Mouse (Mus musculus): ENCODE data around the gene Maco1. TPM values are rescaled to one million over a fixed set of nuclear protein-coding genes. Genes with fewer than 3 reads are reported as not detected.

Gene Maco1
- polyA plus RNA-seq, 1 experiment from 2014 or later = 89.8 TPM

- WGBS = 71% methylated on average over 6 of the region's 6 CpGs
- peaks cover 61% of the 10 kb centered on the region for H3K27me3 ChIP-seq
- H3K9ac ChIP-seq = no peak overlapping the region
Observed at GRCm38 (mm10) chr4:134766277-134766676, 86.9 kb downstream of the Maco1 start.

GRCm38 (mm10) chr4:134764333-134764732 is 88.8 kb downstream of the Maco1 start:
- no peak for ATAC-seq (ENCODE audit: low FRiP score)
- Histone ChIP-seq H3K4me2 (replicated peaks) (no peak overlapping the region), H3K27me3 (peaks cover 47% of the 10 kb centered on the region), H3K27ac (no peak overlapping the region), H3K4me3 (no peak overlapping the region), H3K36me3 (no peaks in the 10 kb centered on the region), H3K9ac (no peak overlapping the region), H3K4me1 (peaks cover 16% of the 10 kb centered on the region), H3K9me3 (replicated peaks) (no peaks in the 10 kb centered on the region)
- 64% methylated on average over 3 of the region's 3 CpGs for WGBS

More at GRCm38 (mm10) chr4:134766277-134766676, 86.9 kb downstream of the Maco1 start:
- H3K4me1 ChIP-seq = peaks cover 16% of the 10 kb centered on the region
- H3K9me3 ChIP-seq (replicated peaks) = no peaks in the 10 kb centered on the region
- H3K27ac ChIP-seq = no peak overlapping the region
- H3K36me3 ChIP-seq = no peaks in the 10 kb centered on the region
- ATAC-seq (ENCODE audit: low FRiP score) = no peak
- no peak overlapping the region for H3K4me3 ChIP-seq
- H3K4me2 ChIP-seq (replicated peaks) = peak overlapping the region; percentile 92

- peaks cover 7% of the 10 kb centered on the region for H3K4me1 ChIP-seq
- no peaks in the 10 kb centered on the region for H3K36me3 ChIP-seq
- no peak overlapping the region for H3K27ac ChIP-seq
- ATAC-seq (ENCODE audit: low FRiP score) = no peak
- no peak overlapping the region for H3K9ac ChIP-seq
- no peaks in the 10 kb centered on the region for H3K9me3 ChIP-seq (replicated peaks)
- 83% methylated on average over 6 of the region's 6 CpGs for WGBS
- H3K4me2 ChIP-seq (replicated peaks) = no peak overlapping the region
- H3K27me3 ChIP-seq = peaks cover 29% of the 10 kb centered on the region
- H3K4me3 ChIP-seq = no peak overlapping the region
Observed at GRCm38 (mm10) chr4:134762360-134762759, 90.8 kb downstream of the Maco1 start.

- no peaks in the 10 kb centered on the region for H3K36me3 ChIP-seq
- no peaks in the 10 kb centered on the region for H3K4me1 ChIP-seq
- no peak overlapping the region for H3K9ac ChIP-seq
- WGBS = 62% methylated on average over 9 of the region's 9 CpGs
- no peaks in the 10 kb centered on the region for H3K9me3 ChIP-seq (replicated peaks)
- peaks cover 13% of the 10 kb centered on the region for H3K27me3 ChIP-seq
- H3K27ac ChIP-seq = no peak overlapping the region
- no peak overlapping the region for H3K4me3 ChIP-seq
- H3K4me2 ChIP-seq (replicated peaks) = no peak overlapping the region
- ATAC-seq (ENCODE audit: low FRiP score) = no peak
Observed at GRCm38 (mm10) chr4:134760793-134761201, 92.3 kb downstream of the Maco1 start.

GRCm38 (mm10) chr4:134760281-134760680 is 92.9 kb downstream of the Maco1 start:
- Histone ChIP-seq H3K9ac (no peak overlapping the region), H3K4me1 (0 out of 2 replicates have a peak, but pooled peaks cover 3% of the 10 kb centered on the region), H3K4me3 (no peak overlapping the region), H3K36me3 (no peaks in the 10 kb centered on the region), H3K9me3 (replicated peaks) (no peaks in the 10 kb centered on the region), H3K27me3 (peaks cover 8% of the 10 kb centered on the region), H3K4me2 (replicated peaks) (no peak overlapping the region), H3K27ac (no peak overlapping the region)
- WGBS = 81% methylated on average over 6 of the region's 6 CpGs
- no peak for ATAC-seq (ENCODE audit: low FRiP score)

- Histone ChIP-seq H3K27ac (no peak overlapping the region), H3K9me3 (replicated peaks) (no peaks in the 10 kb centered on the region), H3K27me3 (peaks cover 5% of the 10 kb centered on the region; the same call in 1 of the 2 replicates), H3K9ac (no peak overlapping the region), H3K36me3 (no peaks in the 10 kb centered on the region), H3K4me2 (replicated peaks) (no peak overlapping the region), H3K4me3 (no peak overlapping the region), H3K4me1 (peaks cover 9% of the 10 kb centered on the region)
- ATAC-seq (ENCODE audit: low FRiP score) = no peak
- 91% methylated on average over 7 of the region's 7 CpGs for WGBS
Observed at GRCm38 (mm10) chr4:134759564-134759963, 93.6 kb downstream of the Maco1 start.

GRCm38 (mm10) chr4:134758922-134759321 is 94.2 kb downstream of the Maco1 start:
- Histone ChIP-seq H3K4me1 (peaks cover 15% of the 10 kb centered on the region), H3K4me2 (replicated peaks) (no peak overlapping the region), H3K27ac (no peak overlapping the region)

GRCm38 (mm10) chr4:134758367-134758766 is 94.8 kb downstream of the Maco1 start:
- WGBS = 80% methylated on average over 4 of the region's 4 CpGs
- Histone ChIP-seq H3K27ac (no peak overlapping the region), H3K36me3 (no peaks in the 10 kb centered on the region), H3K9ac (no peak overlapping the region), H3K4me2 (replicated peaks) (no peak overlapping the region), H3K27me3 (no peaks in the 10 kb centered on the region), H3K4me1 (peaks cover 21% of the 10 kb centered on the region), H3K4me3 (no peak overlapping the region), H3K9me3 (replicated peaks) (no peaks in the 10 kb centered on the region)
- ATAC-seq (ENCODE audit: low FRiP score) = no peak

More at GRCm38 (mm10) chr4:134758922-134759321, 94.2 kb downstream of the Maco1 start:
- Histone ChIP-seq H3K4me3 (no peak overlapping the region), H3K9me3 (replicated peaks) (no peaks in the 10 kb centered on the region), H3K36me3 (no peaks in the 10 kb centered on the region), H3K9ac (no peak overlapping the region), H3K27me3 (no peaks in the 10 kb centered on the region)
- no peak for ATAC-seq (ENCODE audit: low FRiP score)
- WGBS = 89% methylated on average over 14 of the region's 14 CpGs

- no peak overlapping the region for H3K4me2 ChIP-seq (replicated peaks)
- no peaks in the 10 kb centered on the region for H3K36me3 ChIP-seq
- no peaks in the 10 kb centered on the region for H3K9me3 ChIP-seq (replicated peaks)
- H3K9ac ChIP-seq = no peak overlapping the region
- 83% methylated on average over 7 of the region's 7 CpGs for WGBS
- H3K27ac ChIP-seq = no peak overlapping the region
- no peak for ATAC-seq (ENCODE audit: low FRiP score)
- peaks cover 27% of the 10 kb centered on the region for H3K4me1 ChIP-seq
- H3K27me3 ChIP-seq = no peaks in the 10 kb centered on the region
- no peak overlapping the region for H3K4me3 ChIP-seq
Observed at GRCm38 (mm10) chr4:134756953-134757352, 96.2 kb downstream of the Maco1 start.

GRCm38 (mm10) chr4:134754941-134755340 is 98.2 kb downstream of the Maco1 start:
- Histone ChIP-seq H3K27me3 (no peaks in the 10 kb centered on the region), H3K4me2 (replicated peaks) (no peak overlapping the region), H3K9ac (no peak overlapping the region), H3K36me3 (no peaks in the 10 kb centered on the region), H3K27ac (no peak overlapping the region), H3K9me3 (replicated peaks) (no peaks in the 10 kb centered on the region), H3K4me3 (no peak overlapping the region), H3K4me1 (peaks cover 27% of the 10 kb centered on the region)
- WGBS = 83% methylated on average over 13 of the region's 13 CpGs
- no peak for ATAC-seq (ENCODE audit: low FRiP score)

- Histone ChIP-seq H3K4me3 (no peak overlapping the region), H3K9ac (no peak overlapping the region), H3K27me3 (no peaks in the 10 kb centered on the region), H3K27ac (no peak overlapping the region), H3K36me3 (no peaks in the 10 kb centered on the region), H3K4me1 (peaks cover 27% of the 10 kb centered on the region), H3K9me3 (replicated peaks) (no peaks in the 10 kb centered on the region), H3K4me2 (replicated peaks) (no peak overlapping the region)
- 49% methylated on average over 10 of the region's 10 CpGs for WGBS
- no peak for ATAC-seq (ENCODE audit: low FRiP score)
Observed at GRCm38 (mm10) chr4:134754371-134754770, 98.8 kb downstream of the Maco1 start.

- H3K4me1 ChIP-seq = peaks cover 27% of the 10 kb centered on the region
- no peaks in the 10 kb centered on the region for H3K9me3 ChIP-seq (replicated peaks)
- no peak for ATAC-seq (ENCODE audit: low FRiP score)
- H3K27me3 ChIP-seq = no peaks in the 10 kb centered on the region
- H3K4me3 ChIP-seq = no peak overlapping the region
- H3K9ac ChIP-seq = no peak overlapping the region
- no peaks in the 10 kb centered on the region for H3K36me3 ChIP-seq
- H3K4me2 ChIP-seq (replicated peaks) = no peak overlapping the region
- H3K27ac ChIP-seq = no peak overlapping the region
- 45% methylated on average over 17 of the region's 17 CpGs for WGBS
Observed at GRCm38 (mm10) chr4:134753516-134754261, 99.5 kb downstream of the Maco1 start.

- H3K27ac ChIP-seq = no peak overlapping the region
- H3K9me3 ChIP-seq (replicated peaks) = no peaks in the 10 kb centered on the region
- H3K4me2 ChIP-seq (replicated peaks) = no peak overlapping the region
- no peak overlapping the region for H3K4me3 ChIP-seq
- H3K36me3 ChIP-seq = no peaks in the 10 kb centered on the region
- ATAC-seq (ENCODE audit: low FRiP score) = no peak
- 51% methylated on average over 11 of the region's 11 CpGs for WGBS
- H3K27me3 ChIP-seq = no peaks in the 10 kb centered on the region
- no peak overlapping the region for H3K9ac ChIP-seq
- H3K4me1 ChIP-seq = peaks cover 27% of the 10 kb centered on the region
Observed at GRCm38 (mm10) chr4:134752911-134753426, 100.2 kb downstream of the Maco1 start.
